Mouse (Mus musculus) testis, adult 2 months (tissue): Measurements from ENCODE around the gene Denr. TPM values are rescaled to one million over a fixed set of nuclear protein-coding genes. Genes with fewer than 3 reads are reported as not detected.

ENCODE experiments used
- H3K27ac ChIP-seq: fragments of 200-500 bp; 2 replicates; pipeline ENCODE4 v1.5.1; 2012; ENCODE audit warnings: low read depth, low read length; ENCODE audit not compliant: control insufficient read depth, insufficient read depth
- H3K27me3 ChIP-seq: fragments of 200-500 bp; 2 replicates; pipeline ENCODE4 v1.6.1; 2012; ENCODE audit warnings: mild to moderate bottlenecking, low read length, moderate library complexity; ENCODE audit not compliant: control insufficient read depth, insufficient read depth
- H3K36me3 ChIP-seq: fragments of 200-500 bp; 2 replicates; pipeline ENCODE4 v1.6.1; 2012; ENCODE audit warnings: mild to moderate bottlenecking, low read length; ENCODE audit not compliant: control insufficient read depth, insufficient read depth
- H3K4me1 ChIP-seq: fragments of 200-500 bp; 2 replicates; pipeline ENCODE4 v1.6.1; 2012; ENCODE audit warnings: low read length; ENCODE audit not compliant: control insufficient read depth, insufficient read depth
- H3K4me3 ChIP-seq: fragments of 200-500 bp; 2 replicates; pipeline ENCODE4 v1.5.1; 2012; ENCODE audit warnings: low read depth, mild to moderate bottlenecking, low read length, moderate library complexity, mixed read lengths; ENCODE audit not compliant: control insufficient read depth
- CTCF ChIP-seq: fragments of 200-500 bp; IDR thresholded peaks from 2 replicates; pipeline ENCODE4 v1.5.1; 2012; ENCODE audit warnings: low read depth, mild to moderate bottlenecking, inconsistent platforms, low read length, moderate library complexity; ENCODE audit not compliant: control insufficient read depth, insufficient read depth, insufficient replicate concordance
- POLR2A ChIP-seq: fragments of 200-500 bp; IDR thresholded peaks from 2 replicates; pipeline ENCODE4 v1.6.1; 2012; ENCODE audit warnings: low read depth, mild to moderate bottlenecking, inconsistent platforms, low read length, moderate library complexity; ENCODE audit not compliant: control insufficient read depth
- polyA plus RNA-seq: library from polyadenylated mRNA; depleted of rRNA; stranded (reverse); fragments of >200 nt; gene quantifications from 2 replicates; pipeline ENCODE4 v1.2.3, GENCODE M21; 2012; rRNA removed

Gene Denr
- 40.6 and 55.0 TPM in 2 replicates for polyA plus RNA-seq

DNA sequence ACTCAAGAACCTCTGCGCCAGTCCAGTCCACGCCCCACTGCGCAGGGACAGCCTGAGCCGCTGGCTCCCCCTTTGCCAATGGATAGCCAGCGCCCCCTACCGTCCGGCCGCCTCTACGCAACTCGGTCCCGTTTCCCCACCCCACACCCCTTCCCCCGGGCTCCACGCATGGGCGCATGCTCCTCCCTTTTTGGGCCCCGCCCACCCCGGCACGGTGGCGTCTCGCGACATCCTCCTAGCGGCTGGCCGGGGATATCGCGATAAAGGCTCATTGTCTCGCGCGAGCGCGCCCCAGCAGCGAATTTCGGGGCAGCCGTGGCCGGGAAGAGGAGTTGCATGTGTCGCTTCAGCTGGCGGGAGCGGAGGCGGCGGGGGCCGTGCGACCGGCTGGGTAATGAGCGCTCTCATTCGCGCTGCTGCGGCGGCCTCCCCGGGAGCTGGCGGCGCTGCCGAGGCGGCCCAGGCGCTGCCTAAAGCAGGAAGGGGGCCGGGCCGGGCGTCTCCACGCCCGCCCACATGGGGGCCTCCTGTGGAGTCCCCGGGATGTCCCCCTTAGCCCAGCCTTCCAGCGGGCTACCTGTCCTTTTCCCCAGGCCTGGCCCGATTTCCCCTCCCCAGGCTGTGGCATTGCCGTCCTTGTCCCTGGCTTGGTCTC lies at the start of gene Denr:
Gene Denr, plus strand, starts transcription at position 200 of the 655 bp plus-strand sequence.
- TF ChIP-seq CTCF (peak; percentile 94), POLR2A (peak; percentile 91)
- peak within 1 kb of the TSS; percentile 46 for H3K27ac ChIP-seq
- H3K27me3 ChIP-seq: no peaks in the 10 kb centered on the region
- no peaks in the 10 kb centered on the region; the same call in 1 of the 2 replicates for H3K36me3 ChIP-seq
- H3K4me3 ChIP-seq: peak within 1 kb of the TSS; percentile 95
- H3K4me1 ChIP-seq: peaks cover 8% of the 10 kb centered on the region

- Histone ChIP-seq H3K27me3 (no peaks in the 10 kb centered on the region), H3K27ac (no peak overlapping the region), H3K4me3 (no peak overlapping the region), H3K36me3 (no peaks in the 10 kb centered on the region), H3K4me1 (peaks cover 5% of the 10 kb centered on the region)
- no peak for TF ChIP-seq POLR2A
- TF ChIP-seq CTCF: no peak
Observed at GRCm38 (mm10) chr5:123858798-123859197, 48.2 kb upstream of the Denr start.

DNA sequence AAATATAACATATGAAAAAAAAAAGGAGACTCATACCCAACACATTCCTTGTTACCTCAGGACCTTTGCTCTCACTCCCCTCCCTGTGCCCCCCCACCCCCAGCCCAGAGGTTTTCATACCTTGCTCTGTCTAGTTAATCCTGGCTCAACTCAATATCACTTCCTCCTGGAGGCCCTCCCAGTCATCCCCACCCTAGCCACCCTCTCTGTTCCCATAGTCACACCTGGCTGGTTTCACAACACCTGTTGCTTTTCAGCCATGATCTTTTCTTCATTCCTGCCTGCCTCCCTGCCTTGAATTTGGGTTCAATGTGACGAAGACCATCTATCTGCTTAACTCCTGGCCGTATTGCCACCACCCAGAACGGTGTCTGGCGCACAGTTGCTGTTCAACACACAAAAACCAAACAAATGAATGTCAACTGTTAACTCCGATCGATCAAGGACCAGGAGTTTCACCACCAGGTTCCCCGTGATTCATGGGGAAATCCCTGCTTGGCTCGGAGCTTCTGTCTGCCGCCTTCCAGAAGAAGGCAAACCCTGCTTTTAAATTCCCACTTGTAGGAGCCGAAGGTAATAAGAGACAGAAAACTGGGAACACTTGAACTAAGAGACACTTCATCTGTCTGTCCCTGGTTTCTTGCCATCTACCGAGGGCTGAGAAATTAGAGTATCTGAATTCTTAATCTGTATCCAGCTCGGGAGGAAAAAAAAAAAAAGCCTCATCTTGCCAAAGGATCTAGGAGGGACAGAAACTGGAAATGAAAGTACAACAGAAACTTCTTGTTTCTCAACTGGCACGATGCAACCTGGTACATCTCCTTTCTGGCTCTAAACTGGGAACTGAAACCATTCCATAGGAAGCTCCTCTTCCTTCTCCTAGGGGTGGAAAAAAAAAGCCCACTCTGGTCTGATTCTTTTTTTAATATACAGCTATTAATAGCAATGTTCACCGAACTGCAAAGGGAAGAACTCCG lies 44.3 kb upstream of the Denr start:
- Histone ChIP-seq H3K4me1 (no peaks in the 10 kb centered on the region), H3K36me3 (no peaks in the 10 kb centered on the region), H3K4me3 (no peak overlapping the region), H3K27me3 (no peaks in the 10 kb centered on the region), H3K27ac (no peak overlapping the region)
- TF ChIP-seq POLR2A (no peak), CTCF (no peak)

DNA sequence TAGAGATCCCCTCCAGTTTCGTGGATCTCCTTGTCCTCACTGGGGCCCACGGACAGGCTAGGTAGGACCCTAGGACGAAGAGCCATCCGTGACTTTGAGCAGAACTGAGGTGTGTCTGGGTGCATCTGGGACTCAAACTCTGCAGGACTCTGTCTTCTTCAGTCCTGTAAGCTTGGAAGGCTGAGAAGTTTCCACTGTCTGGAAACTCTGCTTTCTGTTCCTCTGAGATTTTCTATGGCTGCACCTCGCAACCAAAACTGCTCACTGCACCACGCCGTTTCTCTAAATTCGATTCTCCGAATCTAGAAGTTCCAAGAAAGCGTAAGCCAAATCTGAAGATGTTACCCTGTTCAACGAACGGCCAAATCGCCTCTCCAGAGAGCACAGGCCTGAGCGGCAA lies 43.0 kb upstream of the Denr start:
- Histone ChIP-seq H3K4me1 (no peaks in the 10 kb centered on the region), H3K4me3 (no peak overlapping the region), H3K36me3 (no peaks in the 10 kb centered on the region), H3K27me3 (no peaks in the 10 kb centered on the region), H3K27ac (no peak overlapping the region)
- no peak for TF ChIP-seq CTCF
- TF ChIP-seq POLR2A: no peak

DNA sequence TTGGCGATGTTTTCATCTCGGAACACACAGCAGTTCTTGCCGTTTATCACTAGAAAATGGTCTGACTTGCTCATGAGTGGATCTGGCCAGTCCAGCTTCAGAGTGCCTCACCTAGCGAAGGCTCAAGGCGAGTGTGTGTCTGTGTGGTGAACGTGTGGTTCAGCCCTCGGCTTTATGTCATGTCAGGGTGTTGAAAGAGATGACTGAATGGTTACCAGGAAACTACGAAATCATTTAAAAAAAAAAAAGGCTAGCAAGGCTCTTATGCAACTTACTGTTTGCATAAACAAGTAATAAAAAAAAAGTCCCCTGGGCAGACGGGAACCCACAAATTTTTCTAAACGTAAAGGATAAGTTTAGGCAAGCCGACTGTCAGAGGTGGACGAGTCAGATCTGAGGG lies 41.6 kb upstream of the Denr start, which contains the start of gene Hcar2:
Gene Hcar2, minus strand, starts transcription at position 135 of the 400 bp plus-strand sequence.
- Histone ChIP-seq H3K4me1 (no peaks in the 10 kb centered on the region), H3K36me3 (no peaks in the 10 kb centered on the region), H3K4me3 (no peak within 1 kb of the TSS), H3K27me3 (no peaks in the 10 kb centered on the region), H3K27ac (no peak within 1 kb of the TSS)
- no peak for TF ChIP-seq CTCF
- TF ChIP-seq POLR2A: no peak

GRCm38 (mm10) chr5:123866457-123866856 lies 40.5 kb upstream of the Denr start:
- Histone ChIP-seq H3K4me3 (no peak overlapping the region), H3K27me3 (no peaks in the 10 kb centered on the region), H3K36me3 (no peaks in the 10 kb centered on the region), H3K27ac (no peak overlapping the region), H3K4me1 (no peaks in the 10 kb centered on the region)
- TF ChIP-seq CTCF: no peak
- TF ChIP-seq POLR2A: no peak

GRCm38 (mm10) chr5:123869615-123870014 lies 37.4 kb upstream of the Denr start:
- Histone ChIP-seq H3K27me3 (no peaks in the 10 kb centered on the region), H3K27ac (no peak overlapping the region), H3K4me1 (no peaks in the 10 kb centered on the region), H3K36me3 (no peaks in the 10 kb centered on the region), H3K4me3 (no peak overlapping the region)
- TF ChIP-seq POLR2A (no peak), CTCF (no peak)
